Mouse (Mus musculus): ENCODE data around the gene Nfib. TPM values are rescaled to one million over a fixed set of nuclear protein-coding genes. Genes with fewer than 3 reads are reported as not detected.

Nfib gene
- polyA plus RNA-seq, 1 experiment = 44.3 TPM

DNA sequence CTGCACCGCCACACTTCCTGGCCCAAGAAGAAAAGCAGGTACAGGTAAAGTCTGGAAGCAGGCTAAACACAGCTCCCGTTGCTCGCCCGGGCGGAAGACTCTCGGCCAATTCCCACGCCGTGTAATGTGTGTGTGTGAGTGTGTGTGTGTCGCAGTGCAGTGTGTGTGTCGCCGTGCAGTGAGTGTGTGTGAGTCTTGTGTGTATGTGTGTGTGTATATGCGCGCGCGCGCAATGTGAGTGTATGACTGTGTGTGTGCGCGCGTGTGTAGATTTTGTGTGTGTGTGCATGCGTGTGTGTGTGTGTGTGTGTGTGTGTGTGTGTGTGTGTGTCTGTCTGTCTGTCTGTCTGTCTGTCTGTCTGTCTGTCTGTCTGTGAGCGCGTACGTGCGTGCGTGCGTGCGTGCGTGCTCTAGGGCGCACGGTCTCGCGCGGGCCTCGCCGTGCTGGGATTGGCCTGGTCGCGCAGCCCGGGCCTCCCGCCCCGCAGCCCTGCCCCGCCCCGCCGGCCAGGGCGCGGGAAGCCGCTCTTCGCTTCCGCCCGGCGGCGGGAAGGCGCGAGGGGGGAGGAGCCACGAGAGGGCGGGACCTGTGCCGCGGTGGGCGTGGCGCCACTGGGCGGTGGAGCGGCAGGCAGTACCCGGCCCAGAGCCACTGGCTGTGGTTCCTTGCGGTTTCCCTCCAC is 192.7 kb downstream of the Nfib start:
- peak overlapping the region; percentile 85 for H3K4me3 ChIP-seq (replicated peaks; ENCODE audit: insufficient read depth, low read depth, low read length)
- under 1% methylated on average over 63 of the region's 63 CpGs for WGBS
- no peaks in the 10 kb centered on the region for H3K27me3 ChIP-seq (ENCODE audit: control insufficient read depth, insufficient read depth, low read length)
- peaks cover 5% of the 10 kb centered on the region; the same call in 1 of the 2 replicates for H3K4me1 ChIP-seq (ENCODE audit: control insufficient read depth, insufficient read depth, low read length)
- peak overlapping the region; percentile 96 for H3K27ac ChIP-seq (ENCODE audit: insufficient read depth, low read length)
- TF ChIP-seq POLR2A (IDR thresholded peaks at IDR 0.05; ENCODE audit: borderline replicate concordance, insufficient read depth, low read length) (peak; percentile 65), CTCF (IDR thresholded peaks at IDR 0.05; ENCODE audit: borderline replicate concordance, insufficient read depth, low read depth, low read length) (0 out of 2 replicates have a peak, but pooled peaks have one; percentile 3)
- peak; percentile 99 for DNase-seq

DNA sequence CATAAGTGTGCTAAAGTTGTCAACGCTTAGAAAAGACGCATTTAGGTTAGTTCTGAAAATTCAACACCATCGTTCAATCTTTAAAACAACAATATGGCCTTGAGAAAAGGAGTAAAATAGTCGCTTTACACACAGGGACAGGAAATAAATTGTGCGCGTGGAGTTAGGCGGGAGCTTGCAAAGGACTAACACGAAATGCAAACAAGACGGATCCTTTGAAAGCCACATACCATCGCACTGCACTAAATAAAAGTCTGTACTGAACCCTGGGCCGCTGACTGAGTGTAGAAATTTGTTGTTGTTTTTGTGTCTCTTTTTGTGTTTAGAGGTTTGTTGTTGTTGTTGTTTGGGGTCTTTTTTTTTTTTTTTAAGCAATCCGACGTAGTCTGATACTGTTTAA is 193.2 kb downstream of the Nfib start:
- 2% methylated on average over 13 of the region's 13 CpGs for WGBS
- peaks cover 2% of the 10 kb centered on the region; the same call in 1 of the 2 replicates for H3K4me1 ChIP-seq (ENCODE audit: control insufficient read depth, insufficient read depth, low read length)
- H3K4me3 ChIP-seq (replicated peaks; ENCODE audit: insufficient read depth, low read depth, low read length) = peak overlapping the region; percentile 78
- peak overlapping the region; percentile 96 for H3K27ac ChIP-seq (ENCODE audit: insufficient read depth, low read length)
- DNase-seq = peak in 1 of 2 experiments; percentile 52
- no peak for TF ChIP-seq POLR2A (IDR thresholded peaks at IDR 0.05; ENCODE audit: borderline replicate concordance, insufficient read depth, low read length)
- no peak for TF ChIP-seq CTCF (IDR thresholded peaks at IDR 0.05; ENCODE audit: borderline replicate concordance, insufficient read depth, low read depth, low read length)
- H3K27me3 ChIP-seq (ENCODE audit: control insufficient read depth, insufficient read depth, low read length) = no peaks in the 10 kb centered on the region

DNA sequence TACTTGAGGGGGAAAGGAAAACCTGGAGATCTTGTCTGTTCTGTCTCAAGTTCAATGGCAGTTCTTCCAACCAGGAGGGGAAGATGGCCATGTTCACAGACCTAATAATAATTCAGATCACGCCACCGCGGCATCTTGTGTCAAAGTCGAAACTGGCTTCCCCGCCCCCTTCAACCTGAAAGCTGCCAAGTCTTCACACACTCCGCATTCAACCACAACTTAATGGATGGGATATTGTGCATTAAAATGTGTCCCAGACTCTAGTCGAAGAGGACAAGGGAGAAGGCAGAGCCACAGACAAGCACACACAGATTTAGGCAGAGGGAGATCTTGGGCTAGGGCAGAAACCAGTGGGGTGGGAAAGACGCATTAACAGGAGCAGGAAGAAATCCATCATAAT is 194.0 kb downstream of the Nfib start:
- DNase-seq = peak; percentile 66 to 71
- peak overlapping the region; percentile 78 for H3K27ac ChIP-seq (ENCODE audit: insufficient read depth, low read length)
- no peaks in the 10 kb centered on the region for H3K27me3 ChIP-seq (ENCODE audit: control insufficient read depth, insufficient read depth, low read length)
- TF ChIP-seq CTCF (IDR thresholded peaks at IDR 0.05; ENCODE audit: borderline replicate concordance, insufficient read depth, low read depth, low read length) (no peak), POLR2A (IDR thresholded peaks at IDR 0.05; ENCODE audit: borderline replicate concordance, insufficient read depth, low read length) (no peak)
- H3K4me3 ChIP-seq (replicated peaks; ENCODE audit: insufficient read depth, low read depth, low read length) = peak overlapping the region; percentile 49
- 1% methylated on average over 8 of the region's 8 CpGs for WGBS
- peaks cover 2% of the 10 kb centered on the region; the same call in 1 of the 2 replicates for H3K4me1 ChIP-seq (ENCODE audit: control insufficient read depth, insufficient read depth, low read length)

DNA sequence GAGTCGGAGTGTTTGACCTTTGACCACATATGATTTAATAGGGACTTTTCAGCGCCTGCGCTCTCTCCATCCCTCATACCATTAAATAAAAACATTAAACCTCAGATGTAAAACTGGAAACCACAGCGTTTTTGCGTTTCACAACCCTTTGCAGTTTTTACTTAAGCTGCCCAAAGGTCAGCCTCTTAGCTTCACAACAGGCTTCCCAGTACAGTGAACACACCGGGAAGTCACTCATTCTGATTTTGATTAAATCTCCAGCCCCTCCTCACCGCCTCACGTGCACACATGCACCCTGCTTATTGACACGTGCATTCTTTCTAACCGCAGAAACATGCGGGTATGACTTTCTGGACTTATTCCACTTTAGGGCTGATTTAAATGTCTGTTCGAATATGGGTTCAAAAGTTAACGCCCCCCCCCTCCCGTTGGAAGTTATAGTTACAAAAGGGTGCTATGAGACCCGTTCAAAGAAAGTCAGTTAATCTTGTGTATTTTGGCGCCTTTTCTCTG is 194.5 kb downstream of the Nfib start:
- TF ChIP-seq POLR2A (IDR thresholded peaks at IDR 0.05; ENCODE audit: borderline replicate concordance, insufficient read depth, low read length) (no peak), CTCF (IDR thresholded peaks at IDR 0.05; ENCODE audit: borderline replicate concordance, insufficient read depth, low read depth, low read length) (no peak)
- peak overlapping the region; percentile 49 for H3K4me3 ChIP-seq (replicated peaks; ENCODE audit: insufficient read depth, low read depth, low read length)
- DNase-seq = peak; percentile 43 to 50
- peaks cover 2% of the 10 kb centered on the region; the same call in 1 of the 2 replicates for H3K4me1 ChIP-seq (ENCODE audit: control insufficient read depth, insufficient read depth, low read length)
- no peaks in the 10 kb centered on the region for H3K27me3 ChIP-seq (ENCODE audit: control insufficient read depth, insufficient read depth, low read length)
- 6% methylated on average over 16 of the region's 16 CpGs for WGBS
- peak overlapping the region; percentile 78 for H3K27ac ChIP-seq (ENCODE audit: insufficient read depth, low read length)

DNA sequence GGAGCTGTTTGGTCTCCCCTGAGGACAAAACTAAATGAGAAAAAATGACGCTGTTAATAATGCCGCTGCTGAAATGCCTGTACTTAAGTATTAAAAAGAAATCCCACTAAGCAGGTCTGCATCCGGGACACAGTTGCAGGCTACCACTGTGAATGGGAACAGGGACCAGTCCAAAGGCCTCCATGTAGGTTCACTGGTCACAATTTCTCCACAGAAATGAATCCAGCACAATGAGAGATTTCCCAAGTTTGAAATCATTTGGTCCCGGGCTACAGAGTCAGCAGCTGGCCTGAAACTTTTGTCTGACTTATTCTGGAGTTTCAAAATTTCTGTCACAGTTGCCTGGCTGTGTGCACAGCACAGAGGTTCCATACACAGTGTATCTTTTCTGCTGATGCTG is 195.8 kb downstream of the Nfib start:
- Histone ChIP-seq H3K27me3 (ENCODE audit: control insufficient read depth, insufficient read depth, low read length) (no peaks in the 10 kb centered on the region), H3K4me1 (ENCODE audit: control insufficient read depth, insufficient read depth, low read length) (peaks cover 2% of the 10 kb centered on the region; the same call in 1 of the 2 replicates), H3K27ac (ENCODE audit: insufficient read depth, low read length) (0 out of 2 replicates have a peak overlapping the region, but pooled peaks have one; percentile 15), H3K4me3 (replicated peaks; ENCODE audit: insufficient read depth, low read depth, low read length) (no peak overlapping the region)
- no peak for DNase-seq
- TF ChIP-seq CTCF (IDR thresholded peaks at IDR 0.05; ENCODE audit: borderline replicate concordance, insufficient read depth, low read depth, low read length) (no peak), POLR2A (IDR thresholded peaks at IDR 0.05; ENCODE audit: borderline replicate concordance, insufficient read depth, low read length) (no peak)
- 35% methylated on average over 4 of the region's 4 CpGs for WGBS

DNA sequence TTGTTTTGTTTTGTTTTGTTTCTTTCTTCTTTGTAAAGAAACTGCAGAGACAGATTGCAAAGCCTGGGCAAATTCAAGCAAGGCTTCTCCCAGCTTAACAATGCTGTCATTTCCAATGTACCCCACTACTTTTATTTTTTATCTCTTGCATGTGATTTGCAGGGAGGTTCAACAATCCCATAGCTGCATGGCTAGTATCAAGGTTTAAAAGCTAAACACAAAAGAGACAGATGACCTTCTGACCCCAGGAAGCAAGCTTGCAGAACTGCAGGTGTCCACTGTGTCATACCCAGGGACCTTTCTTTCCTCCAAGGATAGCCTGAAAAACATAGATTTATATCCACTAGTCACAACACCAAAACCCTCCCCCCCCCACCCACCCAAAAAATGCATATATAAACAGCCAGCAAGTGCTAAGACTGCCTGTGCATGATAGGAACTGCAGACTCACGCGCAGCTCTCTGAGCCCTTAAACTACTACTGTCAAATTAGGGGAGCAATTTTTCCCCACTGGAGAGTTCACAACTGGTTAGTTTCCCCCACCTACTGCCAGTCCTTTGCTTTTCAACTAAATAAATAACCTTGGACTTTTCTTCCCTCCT is 196.3 kb downstream of the Nfib start:
- 0 out of 2 replicates have a peak overlapping the region, but pooled peaks have one; percentile 15 for H3K27ac ChIP-seq (ENCODE audit: insufficient read depth, low read length)
- no peak overlapping the region for H3K4me3 ChIP-seq (replicated peaks; ENCODE audit: insufficient read depth, low read depth, low read length)
- DNase-seq = no peak

DNA sequence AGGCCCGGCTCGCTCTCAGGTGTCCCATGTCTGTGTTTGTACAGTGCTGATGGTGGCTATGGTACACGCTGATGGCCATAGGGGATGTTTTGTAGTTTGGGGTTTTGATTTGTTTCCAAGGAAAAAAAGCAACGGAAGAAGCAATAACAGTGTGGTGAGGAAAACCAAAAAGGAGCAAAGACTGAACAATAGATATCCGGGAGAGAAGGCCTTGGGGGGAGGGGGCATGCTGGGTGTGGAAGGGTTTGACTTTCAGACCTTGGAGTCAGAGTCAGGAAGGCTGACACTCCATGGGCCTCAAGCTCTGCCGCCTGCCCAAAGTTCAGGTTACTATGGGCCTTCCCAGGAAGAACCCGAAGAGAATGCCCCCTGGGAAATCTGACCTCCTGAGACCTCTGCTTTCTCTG is 197.3 kb downstream of the Nfib start:
- TF ChIP-seq POLR2A (IDR thresholded peaks at IDR 0.05; ENCODE audit: borderline replicate concordance, insufficient read depth, low read length) (no peak), CTCF (IDR thresholded peaks at IDR 0.05; ENCODE audit: borderline replicate concordance, insufficient read depth, low read depth, low read length) (no peak)
- no peak for DNase-seq

More for the DNA sequence above, 196.3 kb downstream of the Nfib start:
- 49% methylated on average over 2 of the region's 2 CpGs for WGBS
- no peak for TF ChIP-seq POLR2A (IDR thresholded peaks at IDR 0.05; ENCODE audit: borderline replicate concordance, insufficient read depth, low read length)
- TF ChIP-seq CTCF (IDR thresholded peaks at IDR 0.05; ENCODE audit: borderline replicate concordance, insufficient read depth, low read depth, low read length) = no peak
- Histone ChIP-seq H3K27me3 (ENCODE audit: control insufficient read depth, insufficient read depth, low read length) (no peaks in the 10 kb centered on the region), H3K4me1 (ENCODE audit: control insufficient read depth, insufficient read depth, low read length) (peaks cover 2% of the 10 kb centered on the region; the same call in 1 of the 2 replicates)

More for the DNA sequence above, 197.3 kb downstream of the Nfib start:
- 29% methylated on average over 7 of the region's 7 CpGs for WGBS
- peak overlapping the region; percentile 47 for H3K4me3 ChIP-seq (replicated peaks; ENCODE audit: insufficient read depth, low read depth, low read length)
- peak overlapping the region; percentile 58; the same call in 1 of the 2 replicates for H3K27ac ChIP-seq (ENCODE audit: insufficient read depth, low read length)
- no peaks in the 10 kb centered on the region for H3K27me3 ChIP-seq (ENCODE audit: control insufficient read depth, insufficient read depth, low read length)
- peaks cover 2% of the 10 kb centered on the region; the same call in 1 of the 2 replicates for H3K4me1 ChIP-seq (ENCODE audit: control insufficient read depth, insufficient read depth, low read length)
